Mouse (Mus musculus) telencephalon, adult 2 months (tissue): ENCODE results near the gene Cxcl13.
"Not testable (repeated sequence)": the region's sequence is repeated elsewhere in the genome, so short reads cannot be mapped to it uniquely, and the experiment has no call there.

Source experiments
- DNase-seq: peaks from one replicate; pipeline ENCODE4 v3.0.0-alpha.2; 2011; ENCODE audit warnings: low read depth, low spot score

Gene Cxcl13

GRCm38 (mm10) chr5:95956651-95957050 lies at the start of gene Cxcl13:
Cxcl13 (plus strand) TSS chr5:95956951.
- no peak for DNase-seq

DNA sequence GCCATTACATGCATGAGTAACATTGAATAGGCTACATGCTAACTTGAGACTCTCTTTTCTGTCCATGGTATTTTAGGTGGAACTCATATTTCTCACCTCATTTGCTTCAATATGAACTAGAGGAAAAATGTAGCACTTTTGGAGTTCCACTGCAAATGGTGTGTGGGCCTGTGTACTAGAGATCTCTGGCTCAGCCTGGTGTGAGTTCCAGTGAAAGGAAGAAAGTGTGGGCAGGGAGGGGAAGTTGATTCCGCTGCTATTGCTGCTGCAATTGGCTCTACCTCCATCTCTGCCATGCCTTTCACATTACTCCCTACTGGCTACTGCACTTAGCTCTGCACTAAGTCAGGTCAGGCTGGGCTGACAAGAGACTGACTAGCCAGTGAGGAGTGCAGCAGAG lies 45.7 kb upstream of the Cxcl13 start:
- DNase-seq = peak; percentile 19

DNA sequence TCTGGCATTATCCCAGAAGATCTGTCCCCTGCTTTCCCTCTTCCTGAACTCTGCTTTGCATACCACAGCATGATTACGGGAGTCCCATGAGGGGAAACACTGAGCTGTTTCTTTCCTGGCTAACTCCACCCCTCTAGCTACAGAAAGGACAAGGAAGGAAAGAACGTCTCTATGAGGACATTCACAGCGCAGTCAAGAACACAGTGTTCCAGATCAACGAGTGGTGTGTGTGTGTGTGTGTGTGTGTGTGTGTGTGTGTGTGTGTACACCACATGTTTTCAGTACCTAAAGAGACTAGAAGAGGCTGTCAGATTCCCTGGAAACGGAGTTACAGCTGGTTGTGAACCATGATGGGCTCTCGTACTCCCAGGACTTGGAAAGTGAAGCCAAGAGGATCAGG lies 38.3 kb upstream of the Cxcl13 start:
- no peak for DNase-seq

DNA sequence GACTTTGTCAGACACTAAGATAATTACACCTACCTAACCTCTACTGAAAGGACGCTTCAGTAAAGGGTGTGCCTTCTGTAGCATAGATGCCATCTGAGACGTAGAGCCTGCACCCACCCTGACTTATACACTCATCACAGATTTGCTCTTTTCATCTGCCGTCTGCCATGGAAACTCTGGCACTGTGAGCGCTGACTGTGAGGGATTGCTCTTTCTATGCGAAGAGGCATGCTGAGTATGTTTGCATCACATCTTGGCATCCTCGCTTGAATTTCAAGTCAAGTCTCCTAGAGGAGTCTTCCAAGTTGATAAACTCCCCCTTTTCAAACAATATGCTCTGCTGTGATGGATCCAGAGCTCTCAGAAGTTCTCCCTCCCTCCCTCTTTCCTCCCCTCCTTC lies 32.7 kb upstream of the Cxcl13 start:
- DNase-seq = no peak

GRCm38 (mm10) chr5:95925204-95925930 lies 31.4 kb upstream of the Cxcl13 start:
- DNase-seq = no peak

GRCm38 (mm10) chr5:95925931-95926263 lies 30.9 kb upstream of the Cxcl13 start:
- DNase-seq = no peak

GRCm38 (mm10) chr5:95935035-95935434 lies 21.7 kb upstream of the Cxcl13 start:
- DNase-seq = no peak

- no peak for DNase-seq
These were observed 20.7 kb upstream of the Cxcl13 start for GRCm38 (mm10) chr5:95936068-95936467.

- DNase-seq = peak; percentile 56
These were observed 19.6 kb upstream of the Cxcl13 start for GRCm38 (mm10) chr5:95937129-95937528.

- no peak for DNase-seq
These were observed 18.6 kb upstream of the Cxcl13 start for GRCm38 (mm10) chr5:95938044-95938625.

DNA sequence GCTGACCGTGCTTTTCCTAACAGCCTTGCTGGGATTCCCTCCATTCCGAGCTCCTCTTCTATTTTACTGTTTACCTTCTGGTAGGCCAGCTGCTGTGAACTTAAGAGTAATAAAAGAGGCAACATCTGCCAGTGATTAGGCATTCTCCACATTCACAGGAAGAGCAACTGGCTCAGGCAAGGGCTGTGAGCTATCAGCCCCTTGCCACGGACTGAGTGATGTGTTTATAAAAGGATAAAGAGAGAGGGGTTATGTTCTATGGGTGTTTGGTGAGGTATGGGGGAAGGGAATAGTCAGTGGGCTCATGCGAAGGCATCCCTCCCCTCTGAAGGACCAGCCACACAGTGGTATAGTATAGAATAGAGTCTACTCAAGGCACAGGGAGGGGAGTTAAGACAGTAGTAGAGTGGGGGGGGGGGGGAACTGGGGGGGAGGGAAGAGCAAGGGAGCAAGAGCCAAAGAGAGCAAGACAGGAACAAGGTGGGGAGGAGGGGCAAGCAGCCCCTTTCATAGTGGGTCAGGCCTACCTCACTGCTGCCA lies 16.0 kb upstream of the Cxcl13 start:
- no peak for DNase-seq

- DNase-seq = no peak
These were observed 15.2 kb upstream of the Cxcl13 start for GRCm38 (mm10) chr5:95941562-95941961.

DNA sequence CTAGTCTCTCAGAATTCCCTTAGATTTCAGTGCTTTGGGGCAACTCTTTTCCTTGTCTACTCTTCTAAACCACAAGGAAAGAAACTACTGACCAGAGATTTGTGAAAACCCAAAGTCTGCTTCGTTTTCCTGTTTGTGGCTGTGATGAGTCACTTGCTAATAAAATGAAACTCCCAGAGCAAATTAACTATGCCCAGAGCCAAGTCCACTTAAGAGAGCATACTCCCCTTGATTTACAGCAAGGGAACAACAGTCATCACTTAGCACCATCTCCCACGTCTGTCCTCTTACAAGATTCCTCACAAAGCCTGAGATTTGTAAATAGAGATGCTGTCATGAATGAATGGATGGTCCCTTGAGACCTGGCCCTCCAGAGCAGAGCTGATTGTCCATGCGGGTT lies 11.6 kb upstream of the Cxcl13 start:
- DNase-seq = no peak

DNA sequence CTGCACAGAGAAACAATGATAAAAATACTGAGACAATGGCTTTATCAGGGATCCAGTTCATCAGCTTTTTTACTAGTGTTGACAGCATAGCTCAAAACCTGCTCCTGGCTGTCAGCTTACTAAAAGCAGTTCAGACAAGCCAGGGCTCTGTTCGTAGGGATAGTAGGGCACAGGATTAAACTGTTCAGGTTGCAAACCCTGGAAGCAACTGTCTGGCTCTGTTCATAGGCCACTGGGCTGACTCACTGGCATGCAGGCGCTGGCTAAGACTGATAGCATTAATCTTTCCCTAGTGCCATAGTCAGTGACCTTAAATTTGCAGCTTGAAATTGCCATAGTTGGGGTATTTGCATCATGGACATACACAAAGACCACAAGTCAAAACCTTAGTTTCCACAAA lies 10.4 kb upstream of the Cxcl13 start:
- no peak for DNase-seq

GRCm38 (mm10) chr5:95948641-95949040 lies 8.1 kb upstream of the Cxcl13 start:
- no peak for DNase-seq

DNA sequence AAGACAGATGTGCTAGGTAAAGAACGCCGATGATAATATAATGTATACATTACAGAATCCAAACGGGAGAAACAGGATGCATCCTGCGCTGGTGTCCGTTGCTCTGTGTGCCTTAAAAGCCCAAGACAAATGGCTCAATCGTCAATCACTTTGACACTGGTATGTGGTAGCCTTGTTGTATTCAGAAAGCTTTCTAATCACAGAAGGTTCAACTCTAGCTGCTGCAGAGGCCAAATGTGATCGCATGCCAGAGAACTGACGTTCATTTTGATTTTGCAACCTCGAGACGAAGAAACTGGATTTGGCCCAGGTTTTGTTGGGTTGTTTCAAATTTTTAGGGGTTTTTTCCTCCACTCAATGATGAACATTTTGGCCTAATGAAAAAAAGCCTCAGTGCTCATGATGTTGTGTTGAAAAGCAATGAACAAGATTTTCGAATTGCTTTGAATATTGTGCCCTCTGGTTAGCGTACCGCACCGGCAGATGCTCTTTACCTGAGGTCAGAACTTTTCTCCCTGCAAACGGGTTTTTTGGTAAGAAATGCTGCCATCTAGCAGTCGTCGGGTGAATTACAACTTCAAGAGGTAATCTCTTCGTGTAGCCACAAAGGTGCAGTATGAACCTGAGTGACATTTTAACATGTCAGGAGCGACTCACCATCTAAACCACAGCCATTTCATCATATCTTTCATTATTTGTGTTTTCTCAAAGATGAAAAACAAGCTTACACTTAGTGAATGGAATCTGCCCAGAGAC lies 6.6 kb upstream of the Cxcl13 start:
- DNase-seq = no peak

DNA sequence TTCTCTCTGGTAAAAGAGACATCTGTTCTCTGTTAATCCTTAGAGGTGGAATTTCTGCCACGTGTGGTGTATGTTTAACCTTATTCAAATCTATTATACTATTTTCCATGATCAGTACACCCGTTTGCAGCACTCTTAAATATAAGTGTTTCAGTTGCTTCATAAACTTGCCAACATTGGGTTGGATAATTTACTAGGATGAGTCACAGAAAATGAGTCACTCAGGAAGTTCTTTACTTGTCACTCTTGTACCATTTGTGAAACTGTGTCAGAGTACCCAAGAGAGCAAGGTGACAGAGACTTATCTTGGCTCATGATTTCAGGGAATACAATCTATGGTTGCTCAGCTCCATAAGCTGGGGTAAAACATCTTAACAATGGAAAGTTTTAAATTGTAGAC lies 8.2 kb downstream of the Cxcl13 start:
- no peak for DNase-seq

DNA sequence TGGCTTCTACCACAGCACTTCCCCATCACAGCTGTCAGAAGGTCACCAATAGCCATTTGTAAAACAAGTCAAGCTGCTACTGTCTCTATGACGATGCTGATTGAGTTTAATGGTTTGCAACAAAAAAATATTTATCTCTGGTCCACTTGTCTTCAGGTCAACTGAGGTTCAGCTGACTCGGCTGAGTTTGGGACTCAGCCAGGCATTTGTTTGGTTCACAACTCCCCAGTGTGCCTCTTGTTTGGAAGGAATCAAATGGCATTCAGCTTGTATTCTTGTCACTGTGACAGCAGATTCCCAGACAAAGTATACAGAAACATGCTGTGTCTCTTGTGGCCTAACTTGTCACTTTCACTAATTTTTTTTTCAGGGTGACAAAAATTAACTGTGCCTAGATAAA lies 9.9 kb downstream of the Cxcl13 start:
- no peak for DNase-seq

DNA sequence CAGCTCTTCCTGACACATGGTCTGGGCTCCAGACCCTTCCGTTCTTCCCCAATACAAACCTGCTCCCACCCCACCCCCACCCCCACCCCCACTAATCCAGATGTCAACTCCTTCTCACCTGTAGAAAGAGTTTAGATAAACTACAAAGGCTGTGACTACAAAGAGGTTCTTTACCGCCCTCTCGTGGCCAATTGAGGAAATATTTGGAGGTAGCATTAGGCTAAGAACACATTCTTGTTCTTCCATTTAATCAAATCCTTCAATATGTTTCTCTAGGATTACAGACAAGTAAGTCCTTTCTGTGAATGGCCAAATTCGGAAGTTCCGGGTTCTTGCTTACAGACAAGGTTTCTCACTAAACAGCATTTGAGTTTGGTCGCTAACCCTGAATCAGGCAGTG lies 14.1 kb downstream of the Cxcl13 start:
- no peak for DNase-seq

DNA sequence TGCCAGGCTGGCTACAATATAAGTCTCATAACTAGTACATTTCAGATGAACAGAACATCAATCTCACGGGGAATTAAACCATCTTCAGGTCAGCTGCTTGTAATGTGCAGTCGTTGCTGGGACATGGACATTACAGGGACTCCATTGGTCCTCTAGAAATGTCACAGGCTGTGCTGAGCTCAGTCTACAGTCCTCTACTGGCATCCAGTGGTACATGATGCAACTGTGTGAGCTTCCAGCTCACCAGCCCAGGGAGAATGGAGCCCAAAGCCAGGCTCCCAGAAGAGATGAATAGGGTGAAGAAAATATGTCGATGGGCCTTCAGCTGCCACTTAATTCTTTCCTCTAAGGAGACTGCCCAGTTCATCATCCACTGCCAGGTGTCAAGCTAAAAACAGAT lies 15.5 kb downstream of the Cxcl13 start:
- no peak for DNase-seq

- DNase-seq = not testable (repeated sequence)
These were observed 17.1 kb downstream of the Cxcl13 start for GRCm38 (mm10) chr5:95973806-95974205.

DNA sequence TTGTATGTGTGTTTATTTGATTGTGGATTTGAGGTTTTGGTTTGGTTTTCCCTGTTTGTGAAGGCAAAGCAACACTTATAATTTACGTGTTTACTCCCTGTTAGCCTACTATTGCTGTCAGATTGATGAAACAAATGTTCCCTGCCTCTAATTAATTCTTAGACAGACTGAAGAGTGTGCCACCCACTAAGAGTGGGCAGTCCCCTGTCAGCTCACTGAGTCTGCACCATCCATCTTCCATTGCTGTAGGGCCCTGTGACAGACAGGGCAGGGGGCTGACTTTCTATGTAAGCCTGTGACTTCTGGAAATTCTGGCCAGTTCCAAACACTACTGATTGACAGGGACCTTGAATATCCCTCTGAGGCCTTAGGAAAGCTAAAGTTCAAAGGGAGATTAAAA lies 19.5 kb downstream of the Cxcl13 start:
- no peak for DNase-seq
